Mouse (Mus musculus) brain, embryonic 14.5 days (tissue): ENCODE results near the gene Wdr46.

Experiments used
- CTCF ChIP-seq: fragments of 200-500 bp; IDR thresholded peaks from 2 replicates; pipeline ENCODE4 v1.5.1; 2012; ENCODE audit warnings: inconsistent platforms, mild to moderate bottlenecking, moderate library complexity, borderline replicate concordance; ENCODE audit not compliant: insufficient read depth, insufficient read length; ENCODE audit errors: extremely low read depth
- POLR2A ChIP-seq: fragments of 200-500 bp; IDR thresholded peaks from 2 replicates; pipeline ENCODE4 v1.6.1; 2012; ENCODE audit warnings: mild to moderate bottlenecking, inconsistent platforms, borderline replicate concordance; ENCODE audit not compliant: poor library complexity, insufficient read depth, insufficient read length, severe bottlenecking; ENCODE audit errors: extremely low read depth

- TF ChIP-seq CTCF (no peak), POLR2A (no peak)
Measured at GRCm38 (mm10) chr17:33915671-33916250, 24.7 kb upstream of the Wdr46 start, which contains the start of the genes Tapbp and Zbtb22.
